Mouse (Mus musculus) embryo, embryonic 11 days (tissue): ENCODE results near the gene Cartpt.
"Not testable (repeated sequence)": the region's sequence is repeated elsewhere in the genome, so short reads cannot be mapped to it uniquely, and the experiment has no call there.

Source experiments
- DNase-seq: peaks from one replicate; pipeline ENCODE4 v3.0.0-alpha.2; 2015

The Cartpt gene

DNA sequence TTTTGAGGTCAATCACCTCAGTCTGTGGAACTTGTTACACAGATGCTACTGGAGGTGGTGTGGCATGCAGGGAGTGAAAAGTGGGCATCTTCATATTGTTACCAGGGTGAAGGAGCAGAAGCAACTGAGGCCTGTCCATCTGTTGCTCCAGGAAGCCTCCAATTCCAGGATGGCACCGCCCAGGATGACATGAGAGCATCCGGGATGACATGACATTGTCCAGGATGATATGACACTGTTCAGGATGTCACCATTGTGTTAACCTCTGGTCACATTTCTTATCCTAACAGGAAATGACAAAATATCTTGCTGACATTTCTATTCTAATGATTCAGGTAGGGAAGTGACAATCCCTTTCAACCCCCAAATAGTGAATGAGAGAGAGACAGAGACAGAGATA, 47.8 kb downstream of the Cartpt start:
- DNase-seq: no peak

DNA sequence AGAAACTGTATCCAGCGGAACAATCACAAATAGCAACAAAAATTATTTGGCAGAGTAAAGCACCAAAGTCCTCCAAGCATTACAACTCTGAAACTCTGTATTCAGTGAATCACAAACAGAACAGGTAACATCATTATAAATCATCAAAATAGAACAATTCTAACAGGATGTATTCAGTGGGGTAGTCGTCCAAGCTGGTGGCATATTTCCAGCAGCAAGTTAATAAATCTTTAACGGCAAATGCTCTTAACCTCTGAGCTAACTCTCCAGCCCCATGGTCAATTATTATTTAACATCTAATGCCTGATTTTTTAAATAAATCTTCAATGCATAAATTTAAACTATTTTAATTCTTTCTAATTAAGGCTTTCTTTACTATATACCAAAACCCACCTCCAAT, 48.5 kb downstream of the Cartpt start:
- DNase-seq: not testable (repeated sequence)

DNA sequence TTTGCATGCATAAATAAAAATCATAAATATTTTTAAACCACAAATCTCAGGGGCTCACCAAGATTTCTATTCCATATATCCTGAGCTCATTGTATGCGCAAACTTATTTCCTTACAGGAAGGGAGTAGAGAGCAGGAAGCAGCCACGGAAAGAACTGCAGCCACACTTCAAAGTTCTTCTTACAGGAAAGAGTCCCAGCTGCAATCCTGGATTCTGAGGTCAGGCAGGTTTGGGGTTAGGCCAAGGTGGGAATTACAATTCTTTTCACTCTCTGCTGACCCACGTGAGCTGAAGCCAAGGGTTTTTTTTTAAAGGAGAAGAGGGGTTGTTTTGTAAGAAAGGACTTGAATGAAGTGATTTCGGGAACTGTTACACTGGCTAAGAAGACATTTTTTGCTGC, 49.9 kb downstream of the Cartpt start:
- DNase-seq: no peak

DNA sequence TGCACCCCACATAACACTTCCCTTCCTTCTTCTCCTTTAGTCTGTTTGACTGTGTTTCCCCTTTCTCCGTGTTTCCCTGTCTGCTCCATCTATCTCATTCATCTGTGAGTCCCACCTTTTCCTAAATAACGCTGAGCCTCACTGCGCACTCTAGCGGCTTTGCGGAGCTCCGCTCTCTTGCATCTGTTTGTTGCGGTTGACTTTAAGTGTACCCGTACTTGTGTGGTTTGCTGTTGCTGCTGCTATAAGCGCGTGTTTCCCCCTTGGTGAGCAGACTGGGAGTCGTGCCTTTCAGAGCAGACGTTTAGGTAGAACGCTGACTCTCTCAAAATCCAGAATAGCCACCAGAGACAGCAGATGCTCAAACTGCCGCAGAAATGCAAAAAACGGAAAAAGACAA, 51.3 kb downstream of the Cartpt start:
- peak; percentile 76 for DNase-seq
